Mouse (Mus musculus): ENCODE measurements around the gene Hist1h2ag.
A peak's percentile ranks its signal among the peaks of the same experiment; 100 is the strongest.

Gene Hist1h2ag

GRCm38 (mm10) chr13:22036149-22036956 lies 6.4 kb downstream of the Hist1h2ag start:
- no peak for DNase-seq

- DNase-seq = peak; percentile 75 to 90
Measured at GRCm38 (mm10) chr13:22035267-22036148, 7.2 kb downstream of the Hist1h2ag start, which contains the start of the genes Hist1h2ah and Hist1h2bk. Gene Hist1h2ah (minus strand): TSS chr13:22035568. Gene Hist1h2bk (plus strand): TSS chr13:22035870.

GRCm38 (mm10) chr13:22034443-22035266 lies 8.1 kb downstream of the Hist1h2ag start:
- DNase-seq = no peak

GRCm38 (mm10) chr13:22033741-22034442 lies 8.9 kb downstream of the Hist1h2ag start:
- no peak for DNase-seq

- DNase-seq = no peak
Measured at GRCm38 (mm10) chr13:22030493-22030892, 12.3 kb downstream of the Hist1h2ag start.

GRCm38 (mm10) chr13:22029928-22030327 lies 12.8 kb downstream of the Hist1h2ag start:
- no peak for DNase-seq

- peak; percentile 94 to 97 for DNase-seq
Measured at GRCm38 (mm10) chr13:22028673-22029460, 13.9 kb downstream of the Hist1h2ag start.

GRCm38 (mm10) chr13:22026058-22027031 lies 16.4 kb downstream of the Hist1h2ag start:
- DNase-seq = peak; percentile 81 to 89

GRCm38 (mm10) chr13:22022241-22022640 lies 20.5 kb downstream of the Hist1h2ag start:
- DNase-seq = peak; percentile 74 to 85

GRCm38 (mm10) chr13:22021581-22021980 lies 21.2 kb downstream of the Hist1h2ag start:
- DNase-seq = no peak

GRCm38 (mm10) chr13:22020901-22021339 lies 21.8 kb downstream of the Hist1h2ag start:
- peak; percentile 44 to 77 for DNase-seq

- DNase-seq = no peak
Measured at GRCm38 (mm10) chr13:22019934-22020835, 22.6 kb downstream of the Hist1h2ag start.

GRCm38 (mm10) chr13:22015479-22016450 lies 27.0 kb downstream of the Hist1h2ag start:
- peak; percentile 70 to 82 for DNase-seq

GRCm38 (mm10) chr13:22014411-22014845 lies 28.3 kb downstream of the Hist1h2ag start:
- DNase-seq = peak in 1 of 2 experiments; percentile 22

- DNase-seq = no peak
Measured at GRCm38 (mm10) chr13:22013716-22014115, 29.0 kb downstream of the Hist1h2ag start.

GRCm38 (mm10) chr13:22009642-22010041 lies 33.1 kb downstream of the Hist1h2ag start, which contains the start of gene Prss16:
Gene Prss16 (minus strand): TSS chr13:22009742.
- no peak for DNase-seq

GRCm38 (mm10) chr13:22008707-22009106 lies 34.0 kb downstream of the Hist1h2ag start:
- no peak for DNase-seq

Measured in lung, postnatal 4 days (tissue).